Comparison of ENCODE assay signal across 8 mouse cellular contexts in genomic region chr14:34363490-34364253, GRCm38 (mm10). TPM values are rescaled to one million over a fixed set of nuclear protein-coding genes. Genes with fewer than 3 reads are reported as not detected.
DNase-seq lines count a peak whose midpoint lies in the region; ATAC-seq and TF ChIP-seq lines count a peak whose summit lies in the region.

No protein-coding gene starts in this region.

- peak; percentile 45 for DNase-seq in MEL-GATA-1-ER (ENCODE audit: extremely low read depth, low read depth)
- DNase-seq in cerebellum, adult 11 months: peak; percentile 54
- peak; percentile 77 for DNase-seq in forebrain, postnatal 0 days
- DNase-seq in heart, postnatal 36 days: peak; percentile 75 to 84
- peak; percentile 33 for DNase-seq in layer of hippocampus, adult 9-11 months
- DNase-seq in urinary bladder, postnatal 25 days (ENCODE audit: low spot score): peak; percentile 90

- H3K9me3 ChIP-seq in forebrain, postnatal 0 days (ENCODE audit: low read length): no peaks in the 10 kb centered on the region
- H3K9me3 ChIP-seq in lung, embryonic 16.5 days (ENCODE audit: control insufficient read depth, low read length): no peaks in the 10 kb centered on the region

- H3K27ac ChIP-seq in forebrain, postnatal 0 days (ENCODE audit: low read depth, low read length): peak overlapping the region; percentile 79
- no peak overlapping the region for H3K27ac ChIP-seq in lung, embryonic 16.5 days (ENCODE audit: low read length)
- H3K27ac ChIP-seq in olfactory bulb, adult 2 months (ENCODE audit: insufficient read depth, low read depth, low read length): peak overlapping the region; percentile 14

- H3K36me3 ChIP-seq in forebrain, postnatal 0 days (ENCODE audit: insufficient read depth): no peaks in the 10 kb centered on the region
- H3K36me3 ChIP-seq in lung, embryonic 16.5 days (ENCODE audit: control insufficient read depth, insufficient read depth, low read length): no peaks in the 10 kb centered on the region

- peak overlapping the region; percentile 81 for H3K4me2 ChIP-seq in forebrain, postnatal 0 days (ENCODE audit: low read depth)
- H3K4me2 ChIP-seq in lung, embryonic 16.5 days (ENCODE audit: low read depth, low read length): peak overlapping the region; percentile 90

- peak overlapping the region; percentile 66 for H3K9ac ChIP-seq in forebrain, postnatal 0 days
- H3K9ac ChIP-seq in lung, embryonic 16.5 days (ENCODE audit: low read length): peak overlapping the region; percentile 64

- no peak for TF ChIP-seq POLR2A in olfactory bulb, adult 2 months (IDR thresholded peaks at IDR 0.05; ENCODE audit: insufficient read depth, low read depth, low read length)

- WGBS in forebrain, postnatal 0 days: under 1% methylated on average over 32 of the region's 32 CpGs
- 4% methylated on average over 32 of the region's 32 CpGs for WGBS in lung, embryonic 16.5 days
- 2% methylated on average over 32 of the region's 32 CpGs for WGBS in olfactory bulb, adult 2 months

- H3K4me1 ChIP-seq in forebrain, postnatal 0 days (ENCODE audit: insufficient read depth): peaks cover 9% of the 10 kb centered on the region; the same call in 1 of the 2 replicates
- H3K4me1 ChIP-seq in lung, embryonic 16.5 days (replicated peaks; ENCODE audit: control insufficient read depth, insufficient read depth, low read length): peaks cover 3% of the 10 kb centered on the region; the same call in 1 of the 2 replicates
- peaks cover 14% of the 10 kb centered on the region for H3K4me1 ChIP-seq in olfactory bulb, adult 2 months (ENCODE audit: control insufficient read depth, insufficient read depth, low read length)

- ATAC-seq in forebrain, postnatal 0 days: peak; percentile 90
- peak; percentile 88 for ATAC-seq in lung, embryonic 16.5 days (ENCODE audit: low read depth)

- peak overlapping the region; percentile 44 for H3K4me3 ChIP-seq in forebrain, postnatal 0 days (ENCODE audit: low read depth, low read length)
- H3K4me3 ChIP-seq in lung, embryonic 16.5 days (ENCODE audit: low read length): peak overlapping the region; percentile 53
- H3K4me3 ChIP-seq in olfactory bulb, adult 2 months (ENCODE audit: insufficient read depth, low read depth, low read length): peak overlapping the region; percentile 47

- H3K27me3 ChIP-seq in forebrain, postnatal 0 days (ENCODE audit: insufficient read depth, low read length): no peaks in the 10 kb centered on the region
- no peaks in the 10 kb centered on the region; the same call in 1 of the 2 replicates for H3K27me3 ChIP-seq in lung, embryonic 16.5 days (ENCODE audit: control insufficient read depth, insufficient read depth, low read depth, low read length)

- intact Hi-C loops in heart, postnatal 36 days (cut with DNase I): loop anchor here (1.0 to 2.0 kb wide), 3 partner anchors 53 to 283 kb away; partner anchors contain the start of genes Glud1 and Shld2

- peak; percentile 58 for TF ChIP-seq CTCF in forebrain, postnatal 0 days (IDR thresholded peaks at IDR 0.05; ENCODE audit: low read depth)
- TF ChIP-seq CTCF in olfactory bulb, adult 2 months (IDR thresholded peaks at IDR 0.05; ENCODE audit: insufficient read depth, low read depth, low read length): peak; percentile 77; the same call in 1 of the 2 replicates

RNA-seq across cellular contexts. Expression of gene Fam25c, which starts 8.4 kb away (rescaled TPM):
- total RNA-seq in forebrain, postnatal 0 days (2014; rRNA removed): not detected in 2 replicates
- polyA plus RNA-seq in forebrain, postnatal 0 days (2015; fragmentation: Nextera tagmentation; extraction: Ambion mirVana): not detected in 2 replicates
- not detected for total RNA-seq in heart, postnatal 36 days (2021)
- 1.0 TPM in 1 of 2 replicates, not detected in the other for polyA plus RNA-seq in lung, embryonic 16.5 days (2015; fragmentation: Nextera tagmentation; extraction: Ambion mirVana)
- not detected in 2 replicates for polyA plus RNA-seq in olfactory bulb, adult 2 months (2012; ENCODE audit: insufficient read depth, insufficient read length, low replicate concordance, missing spikeins)

RNA-seq across cellular contexts. Expression of gene Sncg, which starts 10.9 kb away (rescaled TPM):
- 1.0 and 2.1 TPM in 2 replicates for total RNA-seq in forebrain, postnatal 0 days (2014; rRNA removed)
- polyA plus RNA-seq in forebrain, postnatal 0 days (2015; fragmentation: Nextera tagmentation; extraction: Ambion mirVana): 2.5 and 3.9 TPM in 2 replicates
- total RNA-seq in heart, postnatal 36 days (2021): 1 to 10 TPM; 5.6 to 7.5 TPM
- 6.8 and 8.0 TPM in 2 replicates for polyA plus RNA-seq in lung, embryonic 16.5 days (2015; fragmentation: Nextera tagmentation; extraction: Ambion mirVana)
- polyA plus RNA-seq in olfactory bulb, adult 2 months (2012; ENCODE audit: insufficient read depth, insufficient read length, low replicate concordance, missing spikeins): not detected in 2 replicates

RNA-seq across cellular contexts. Expression of gene Mmrn2, which starts 11.6 kb away (rescaled TPM):
- total RNA-seq in forebrain, postnatal 0 days (2014; rRNA removed): 3.8 and 4.7 TPM in 2 replicates
- polyA plus RNA-seq in forebrain, postnatal 0 days (2015; fragmentation: Nextera tagmentation; extraction: Ambion mirVana): 2.4 and 2.7 TPM in 2 replicates
- 10 to 100 TPM; 33.7 to 44.0 TPM for total RNA-seq in heart, postnatal 36 days (2021)
- 14.8 and 15.6 TPM in 2 replicates for polyA plus RNA-seq in lung, embryonic 16.5 days (2015; fragmentation: Nextera tagmentation; extraction: Ambion mirVana)
- not detected in 2 replicates for polyA plus RNA-seq in olfactory bulb, adult 2 months (2012; ENCODE audit: insufficient read depth, insufficient read length, low replicate concordance, missing spikeins)

RNA-seq across cellular contexts. Expression of gene Glud1, which starts 53.1 kb away (rescaled TPM):
- 179 and 182 TPM in 2 replicates for total RNA-seq in forebrain, postnatal 0 days (2014; rRNA removed)
- 96.4 and 114 TPM in 2 replicates for polyA plus RNA-seq in forebrain, postnatal 0 days (2015; fragmentation: Nextera tagmentation; extraction: Ambion mirVana)
- 100 to 1,000 TPM; 140 to 154 TPM for total RNA-seq in heart, postnatal 36 days (2021)
- polyA plus RNA-seq in lung, embryonic 16.5 days (2015; fragmentation: Nextera tagmentation; extraction: Ambion mirVana): 53.7 and 56.7 TPM in 2 replicates
- polyA plus RNA-seq in olfactory bulb, adult 2 months (2012; ENCODE audit: insufficient read depth, insufficient read length, low replicate concordance, missing spikeins): 89.8 and 428 TPM in 2 replicates

RNA-seq across cellular contexts. Expression of gene Shld2, which starts 53.4 kb away (rescaled TPM):
- total RNA-seq in forebrain, postnatal 0 days (2014; rRNA removed): 6.3 and 22.0 TPM in 2 replicates
- 4.9 and 7.6 TPM in 2 replicates for polyA plus RNA-seq in forebrain, postnatal 0 days (2015; fragmentation: Nextera tagmentation; extraction: Ambion mirVana)
- 1 to 10 TPM; 6.7 to 8.6 TPM for total RNA-seq in heart, postnatal 36 days (2021)
- 9.9 and 10.1 TPM in 2 replicates for polyA plus RNA-seq in lung, embryonic 16.5 days (2015; fragmentation: Nextera tagmentation; extraction: Ambion mirVana)
- polyA plus RNA-seq in olfactory bulb, adult 2 months (2012; ENCODE audit: insufficient read depth, insufficient read length, low replicate concordance, missing spikeins): not detected in 2 replicates

Comparison
In these comparisons a context has a peak if more than half of its experiments do, and no peak if none do; other contexts are left out.
1. DNase-seq: peak in every context shown above with its lines; median percentile 90 in urinary bladder, postnatal 25 days; 80 in heart, postnatal 36 days; 77 in forebrain, postnatal 0 days; 54 in cerebellum, adult 11 months; 45 in MEL-GATA-1-ER; 33 in layer of hippocampus, adult 9-11 months.